In genomic region chr2:32625873-32626694, GRCm38 (mm10) we compare ENCODE assay signal across 8 mouse cellular contexts. TPM values are rescaled to one million over a fixed set of nuclear protein-coding genes. Genes with fewer than 3 reads are reported as not detected.
DNase-seq lines count a peak whose midpoint lies in the region; ATAC-seq lines count a peak whose summit lies in the region.

No protein-coding gene starts in this region.

- H3K27ac ChIP-seq in brown adipose tissue, adult 24 weeks (replicated peaks; ENCODE audit: low read depth, low read length) = peak overlapping the region; percentile 57
- H3K27ac ChIP-seq in hindbrain, embryonic 13.5 days = peak overlapping the region; percentile 93
- H3K27ac ChIP-seq in liver, embryonic 13.5 days = no peak overlapping the region

- peak overlapping the region; percentile 75 for H3K9ac ChIP-seq in hindbrain, embryonic 13.5 days
- H3K9ac ChIP-seq in liver, embryonic 13.5 days = no peak overlapping the region

- no peaks in the 10 kb centered on the region for H3K9me3 ChIP-seq in hindbrain, embryonic 13.5 days
- no peaks in the 10 kb centered on the region for H3K9me3 ChIP-seq in liver, embryonic 13.5 days (replicated peaks)

- no peaks in the 10 kb centered on the region for H3K36me3 ChIP-seq in hindbrain, embryonic 13.5 days
- H3K36me3 ChIP-seq in liver, embryonic 13.5 days = no peaks in the 10 kb centered on the region

- 71% methylated on average over 5 of the region's 5 CpGs for WGBS in hindbrain, embryonic 13.5 days
- WGBS in liver, embryonic 13.5 days (ENCODE audit: insufficient replicate concordance) = 67% methylated on average over 5 of the region's 5 CpGs

- H3K4me1 ChIP-seq in brown adipose tissue, adult 24 weeks (ENCODE audit: control insufficient read depth, insufficient read depth, insufficient read length, low read length) = peaks cover 20% of the 10 kb centered on the region
- H3K4me1 ChIP-seq in hindbrain, embryonic 13.5 days (replicated peaks) = peaks cover 70% of the 10 kb centered on the region
- H3K4me1 ChIP-seq in liver, embryonic 13.5 days (replicated peaks) = peaks cover 36% of the 10 kb centered on the region

- no peaks in the 10 kb centered on the region for H3K27me3 ChIP-seq in hindbrain, embryonic 13.5 days
- H3K27me3 ChIP-seq in liver, embryonic 13.5 days = no peaks in the 10 kb centered on the region

- peak overlapping the region; percentile 59 for H3K4me2 ChIP-seq in hindbrain, embryonic 13.5 days
- H3K4me2 ChIP-seq in liver, embryonic 13.5 days = peak overlapping the region; percentile 52

- peak overlapping the region; percentile 67 for H3K4me3 ChIP-seq in brown adipose tissue, adult 24 weeks (ENCODE audit: insufficient read depth, low read depth, low read length)
- peak overlapping the region; percentile 39 for H3K4me3 ChIP-seq in hindbrain, embryonic 13.5 days
- H3K4me3 ChIP-seq in liver, embryonic 13.5 days (replicated peaks) = no peak overlapping the region

- peak; percentile 51; the same call in 1 of the 2 replicates for ATAC-seq in cerebellum, adult (ENCODE audit: insufficient number of reproducible peaks, low FRiP score, low TSS enrichment)
- ATAC-seq in hindbrain, embryonic 13.5 days (ENCODE audit: low FRiP score) = no peak
- no peak for ATAC-seq in liver, embryonic 13.5 days (ENCODE audit: low read depth)

- DNase-seq in cerebellum, postnatal 4 days (ENCODE audit: low spot score in 2 of 2) = no peak
- DNase-seq in frontal cortex, postnatal 14 days (ENCODE audit: low spot score in 2 of 2) = peak; percentile 53 to 61
- no peak for DNase-seq in liver, embryonic 13.5 days
- DNase-seq in right cerebral cortex, postnatal 4 days = peak; percentile 68
- no peak for DNase-seq in embryo, embryonic 10 days (ENCODE audit: low spot score)

RNA-seq across cellular contexts. Expression of gene Ak1, which starts 4.5 kb away (rescaled TPM):
- 87.5 and 109 TPM in 2 replicates for polyA plus RNA-seq in brown adipose tissue, adult 24 weeks (2012; ENCODE audit: insufficient read depth, insufficient read length, missing spikeins)
- polyA plus RNA-seq in hindbrain, embryonic 13.5 days (2015; fragmentation: Nextera tagmentation; extraction: Ambion mirVana) = 68.9 and 71.5 TPM in 2 replicates
- 2.2 and 2.3 TPM in 2 replicates for polyA plus RNA-seq in liver, embryonic 13.5 days (2015; fragmentation: Nextera tagmentation; extraction: Ambion mirVana)

RNA-seq across cellular contexts. Expression of gene Eng, which starts 20.3 kb away (rescaled TPM):
- 22.4 and 28.7 TPM in 2 replicates for polyA plus RNA-seq in brown adipose tissue, adult 24 weeks (2012; ENCODE audit: insufficient read depth, insufficient read length, missing spikeins)
- 29.0 and 29.2 TPM in 2 replicates for polyA plus RNA-seq in hindbrain, embryonic 13.5 days (2015; fragmentation: Nextera tagmentation; extraction: Ambion mirVana)
- polyA plus RNA-seq in liver, embryonic 13.5 days (2015; fragmentation: Nextera tagmentation; extraction: Ambion mirVana) = 20.6 and 23.4 TPM in 2 replicates

RNA-seq across cellular contexts. Expression of gene St6galnac6, which starts 26.6 kb away (rescaled TPM):
- polyA plus RNA-seq in brown adipose tissue, adult 24 weeks (2012; ENCODE audit: insufficient read depth, insufficient read length, missing spikeins) = 79.5 and 87.3 TPM in 2 replicates
- 13.1 and 13.5 TPM in 2 replicates for polyA plus RNA-seq in hindbrain, embryonic 13.5 days (2015; fragmentation: Nextera tagmentation; extraction: Ambion mirVana)
- polyA plus RNA-seq in liver, embryonic 13.5 days (2015; fragmentation: Nextera tagmentation; extraction: Ambion mirVana) = 10.0 and 12.8 TPM in 2 replicates

RNA-seq across cellular contexts. Expression of gene St6galnac4, which starts 39.2 kb away (rescaled TPM):
- polyA plus RNA-seq in brown adipose tissue, adult 24 weeks (2012; ENCODE audit: insufficient read depth, insufficient read length, missing spikeins) = 2.4 and 3.0 TPM in 2 replicates
- polyA plus RNA-seq in hindbrain, embryonic 13.5 days (2015; fragmentation: Nextera tagmentation; extraction: Ambion mirVana) = 22.8 and 23.4 TPM in 2 replicates
- 13.5 and 14.1 TPM in 2 replicates for polyA plus RNA-seq in liver, embryonic 13.5 days (2015; fragmentation: Nextera tagmentation; extraction: Ambion mirVana)

RNA-seq across cellular contexts. Expression of gene 9430097D07Rik, which starts 50.6 kb away (rescaled TPM):
- polyA plus RNA-seq in brown adipose tissue, adult 24 weeks (2012; ENCODE audit: insufficient read depth, insufficient read length, missing spikeins) = not detected in 2 replicates
- polyA plus RNA-seq in hindbrain, embryonic 13.5 days (2015; fragmentation: Nextera tagmentation; extraction: Ambion mirVana) = 0.53 and 0.56 TPM in 2 replicates
- not detected in 2 replicates for polyA plus RNA-seq in liver, embryonic 13.5 days (2015; fragmentation: Nextera tagmentation; extraction: Ambion mirVana)

Comparison
In these comparisons a context has a peak if more than half of its experiments do, and no peak if none do; other contexts are left out.
1. DNase-seq: peak in frontal cortex, postnatal 14 days (2 of 2) and right cerebral cortex, postnatal 4 days (single experiment); none in cerebellum, postnatal 4 days (0 of 2), liver, embryonic 13.5 days (single experiment) and embryo, embryonic 10 days (single experiment).
2. RNA of gene Ak1, which starts 4.5 kb away (polyA plus RNA-seq): 87.5 to 109 TPM in brown adipose tissue, adult 24 weeks and 68.9 to 71.5 TPM in hindbrain, embryonic 13.5 days; 2.2 to 2.3 TPM in liver, embryonic 13.5 days; every median in the first group is over 10 times any median in the second.